Mouse (Mus musculus) cerebellum, postnatal 25 days (tissue): ENCODE data around the gene Rest.

Experiments used
- DNase-seq, 2 experiments: peaks; one replicate each; pipeline ENCODE4 v3.0.0; 2021; ENCODE audit warnings: mixed read lengths in 2 of 2

The Rest gene

DNA sequence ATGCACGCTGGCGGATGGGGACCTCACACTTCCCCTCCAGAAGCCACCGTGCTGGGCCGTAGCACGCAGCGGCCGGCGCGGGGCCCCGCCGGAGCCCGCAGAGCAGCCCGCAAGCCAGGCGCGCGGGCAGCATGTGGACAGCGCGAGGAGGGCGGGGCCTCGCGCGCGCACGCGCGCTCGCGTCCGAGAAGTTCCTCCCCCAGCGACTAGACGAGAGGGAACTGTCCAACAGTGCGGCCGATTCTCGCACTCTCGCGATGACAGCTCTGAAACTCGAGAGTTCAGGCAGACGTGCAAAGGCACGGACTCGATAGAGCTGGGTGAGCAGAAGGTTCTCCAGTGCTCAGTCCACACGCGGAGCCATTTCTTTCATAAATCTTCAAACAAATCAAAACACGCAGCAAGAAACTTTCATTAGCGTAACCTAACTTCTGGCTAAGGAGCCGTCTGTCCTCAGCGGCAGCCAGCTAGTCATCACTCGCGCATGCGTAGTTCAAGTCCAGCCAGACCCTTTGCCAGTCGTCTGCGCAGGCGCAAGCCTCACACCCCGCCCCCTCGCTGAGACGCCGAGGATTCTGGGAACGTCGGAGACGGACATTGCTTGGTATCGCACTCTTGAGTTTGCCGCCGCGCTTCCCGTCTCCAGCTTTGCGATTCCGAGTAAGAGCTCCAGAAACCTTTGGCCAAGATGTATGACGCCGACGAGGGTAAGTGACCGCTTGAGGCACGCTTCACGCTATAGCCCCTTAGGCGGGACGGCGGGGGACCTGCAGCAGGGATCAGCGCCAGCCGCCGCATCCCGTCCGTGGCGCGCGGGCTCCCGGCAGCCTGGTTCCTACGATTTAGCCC lies 44.9 kb downstream of the Rest start, which contains the start of the genes Noa1 and Polr2b:
TSS of gene Noa1 (minus strand) at position 161 of the 849 bp plus-strand sequence.
TSS of gene Polr2b (plus strand) at position 224 of the 849 bp plus-strand sequence.
- DNase-seq = peak; percentile 99

- no peak for DNase-seq
These were observed 48.9 kb downstream of the Rest start for GRCm38 (mm10) chr5:77314206-77314605.

GRCm38 (mm10) chr5:77314986-77315385 lies 49.7 kb downstream of the Rest start:
- no peak for DNase-seq

DNA sequence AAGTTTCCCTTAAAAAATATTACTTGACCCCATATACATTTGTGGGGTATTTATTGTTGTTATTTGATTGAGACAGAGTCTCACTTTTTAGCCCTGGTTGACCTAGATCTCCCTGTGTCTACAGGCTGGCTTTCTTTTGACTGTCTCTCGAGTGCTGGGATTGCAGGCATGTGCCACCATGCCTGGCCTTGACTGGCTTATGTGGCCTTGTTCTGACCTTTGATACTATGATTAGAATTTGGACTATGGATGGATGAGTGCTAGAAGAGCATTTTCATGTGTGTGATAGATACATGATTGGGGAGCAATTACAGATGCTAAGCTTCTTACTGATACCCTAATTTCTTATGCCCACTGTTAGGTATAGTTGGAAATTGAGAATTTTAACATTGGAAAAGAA lies 59.6 kb downstream of the Rest start:
- DNase-seq = no peak

DNA sequence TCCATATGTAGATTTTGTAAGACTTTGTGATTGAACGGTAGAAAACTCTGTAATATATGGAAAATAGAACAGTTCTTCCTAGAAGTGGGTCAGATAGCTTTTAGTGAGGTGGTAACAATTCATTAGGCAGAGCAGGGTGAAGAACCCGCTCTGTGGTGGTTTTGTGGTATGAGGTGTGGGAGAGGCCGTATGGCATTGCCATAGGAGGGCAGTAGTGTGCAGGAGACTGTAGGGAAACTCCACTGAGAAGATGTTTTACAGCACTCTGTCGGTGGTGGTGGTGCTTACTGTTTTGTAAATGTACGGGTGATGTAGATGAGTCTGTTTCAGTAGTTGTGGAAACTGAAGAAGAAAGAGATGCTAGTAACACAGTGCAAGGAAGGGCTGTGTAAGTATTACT lies 64.9 kb downstream of the Rest start:
- no peak for DNase-seq
